Mouse (Mus musculus): ENCODE measurements around the gene Lrfn1.

The Lrfn1 gene

GRCm38 (mm10) chr7:28451531-28452360 lies at the start of gene Lrfn1:
TSS of gene Lrfn1 (plus strand) at chr7:28451980.
- DNase-seq (ENCODE audit: low read depth, low spot score): no peak

- DNase-seq (ENCODE audit: low read depth, low spot score): no peak
Measured at GRCm38 (mm10) chr7:28410841-28411475, 40.8 kb upstream of the Lrfn1 start.

DNA sequence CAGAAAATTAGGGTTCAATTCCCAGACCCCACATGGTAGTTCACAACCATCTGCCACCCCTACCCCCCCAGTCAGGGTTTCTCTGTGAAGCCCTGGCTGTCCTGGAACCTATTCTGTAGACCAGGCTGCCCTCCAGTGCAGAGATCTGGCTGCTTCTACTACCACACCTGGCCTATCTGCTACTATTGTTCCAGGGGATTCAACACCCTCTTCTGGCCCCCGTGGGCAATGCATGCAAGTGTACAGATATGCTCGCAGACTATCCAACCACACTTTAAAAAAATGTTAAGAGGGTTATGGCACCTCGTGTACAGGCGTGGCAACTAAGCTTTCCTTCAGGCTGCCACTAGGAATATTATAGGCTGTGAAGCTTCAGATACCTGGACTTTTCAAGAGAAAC lies 39.0 kb upstream of the Lrfn1 start:
- DNase-seq (ENCODE audit: low read depth, low spot score): no peak

GRCm38 (mm10) chr7:28417368-28417767 lies 34.4 kb upstream of the Lrfn1 start:
- DNase-seq (ENCODE audit: low read depth, low spot score): no peak

GRCm38 (mm10) chr7:28418096-28418670 lies 33.6 kb upstream of the Lrfn1 start:
- peak; percentile 55 for DNase-seq (ENCODE audit: low read depth, low spot score)

DNA sequence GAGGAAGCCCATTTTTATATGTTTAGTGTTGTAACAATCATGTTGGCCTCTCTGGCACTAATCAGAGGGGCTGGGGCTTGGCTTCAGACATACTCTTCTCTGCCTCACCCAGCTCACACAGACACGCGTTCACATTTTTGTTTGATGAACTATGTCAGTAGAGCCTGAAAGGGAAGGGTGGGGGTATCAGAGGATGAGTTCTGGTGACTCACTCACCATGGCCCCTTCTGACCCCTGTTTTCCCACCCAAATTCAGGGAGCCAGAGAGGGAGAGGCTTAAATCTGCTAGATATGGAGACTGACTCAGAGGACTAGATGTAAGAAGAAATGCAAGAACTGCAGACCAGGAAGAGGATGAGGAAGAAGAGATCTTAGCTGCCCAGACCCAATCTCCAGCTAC lies 32.4 kb upstream of the Lrfn1 start:
- no peak for DNase-seq (ENCODE audit: low read depth, low spot score)

- DNase-seq (ENCODE audit: low read depth, low spot score): no peak
Measured at GRCm38 (mm10) chr7:28423018-28423417, 28.8 kb upstream of the Lrfn1 start.

DNA sequence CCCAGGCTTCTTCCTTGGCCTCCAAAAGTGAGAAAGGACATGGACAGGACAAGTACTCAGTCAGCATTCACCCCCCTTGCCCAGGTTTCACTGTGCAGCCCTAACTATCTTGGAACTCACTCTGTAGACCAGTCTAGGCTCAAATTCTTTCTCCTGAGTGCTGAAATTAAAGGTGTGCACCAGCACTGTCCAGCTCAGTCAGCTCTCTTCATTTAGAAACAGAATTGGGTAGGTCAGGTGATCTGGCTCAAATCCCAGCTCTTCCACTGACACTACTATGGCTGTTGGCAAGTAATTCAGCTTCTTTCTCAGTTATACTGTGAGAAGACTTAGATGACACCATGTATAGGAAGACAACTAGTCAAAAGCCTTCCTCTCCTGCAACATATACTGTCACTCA lies 24.0 kb upstream of the Lrfn1 start:
- DNase-seq (ENCODE audit: low read depth, low spot score): no peak

GRCm38 (mm10) chr7:28430512-28430911 lies 21.3 kb upstream of the Lrfn1 start:
- no peak for DNase-seq (ENCODE audit: low read depth, low spot score)

GRCm38 (mm10) chr7:28432252-28432651 lies 19.5 kb upstream of the Lrfn1 start:
- no peak for DNase-seq (ENCODE audit: low read depth, low spot score)

DNA sequence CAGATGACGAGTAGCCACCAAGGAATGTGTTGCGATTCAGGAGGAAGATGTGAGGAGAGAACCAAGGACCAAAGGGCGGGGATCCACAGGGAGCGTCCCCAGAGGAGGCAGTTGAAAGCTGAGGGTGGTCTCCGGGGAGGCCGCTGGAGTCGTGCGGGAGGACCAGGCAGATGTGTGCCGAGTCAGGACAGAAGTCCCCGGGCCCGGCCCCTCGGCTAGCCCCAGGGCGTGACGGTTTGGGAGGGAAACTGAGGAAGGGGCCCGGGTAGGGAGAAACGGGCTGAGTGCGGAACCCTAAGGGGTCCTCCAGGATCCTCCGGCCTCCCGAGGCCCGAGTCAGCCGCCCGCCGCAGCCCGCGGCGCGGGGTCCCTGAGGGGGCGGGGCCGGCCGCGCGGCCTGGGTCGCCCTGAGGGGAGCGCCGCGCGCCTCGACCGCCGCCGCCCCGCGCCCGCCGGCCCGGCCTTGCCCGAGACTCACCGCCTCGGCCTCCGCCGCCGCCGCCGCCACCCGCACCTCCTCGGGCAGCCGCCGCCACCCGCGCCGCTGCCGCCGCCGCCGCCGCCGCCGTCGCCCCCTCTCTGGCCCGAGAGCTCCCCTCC lies 16.0 kb upstream of the Lrfn1 start:
- no peak for DNase-seq (ENCODE audit: low read depth, low spot score)

DNA sequence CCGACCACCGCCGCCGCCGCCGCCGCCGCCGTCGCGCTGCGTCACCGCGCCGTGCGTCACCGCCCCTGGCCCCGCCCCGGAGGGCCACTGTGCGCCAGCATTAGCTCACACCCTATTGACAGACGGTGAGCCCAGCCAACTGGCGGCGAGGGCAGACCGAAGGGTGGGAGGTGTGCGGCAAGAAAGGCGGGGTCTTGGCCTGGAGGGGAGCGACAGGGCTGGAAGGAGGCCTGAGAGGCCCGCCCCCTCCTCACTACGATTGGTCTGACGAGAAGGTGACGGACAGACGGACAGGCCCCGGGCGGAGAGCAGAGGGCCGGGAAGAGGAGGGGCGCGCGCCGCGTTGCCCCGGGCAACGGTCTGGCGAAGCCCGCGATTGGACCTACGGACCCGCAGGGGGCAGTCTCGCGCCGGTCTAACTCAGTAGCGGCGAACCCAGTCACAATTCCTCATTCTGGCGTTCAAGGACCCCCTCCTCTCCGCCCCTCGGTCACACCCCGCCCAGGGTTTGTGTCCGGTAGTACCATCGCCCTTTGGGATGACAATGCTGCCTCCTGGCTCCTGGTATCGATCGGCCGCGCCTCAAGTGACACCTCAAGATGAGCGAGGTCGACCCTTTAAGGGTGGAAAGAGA lies 15.4 kb upstream of the Lrfn1 start:
- DNase-seq (ENCODE audit: low read depth, low spot score): peak; percentile 99

DNA sequence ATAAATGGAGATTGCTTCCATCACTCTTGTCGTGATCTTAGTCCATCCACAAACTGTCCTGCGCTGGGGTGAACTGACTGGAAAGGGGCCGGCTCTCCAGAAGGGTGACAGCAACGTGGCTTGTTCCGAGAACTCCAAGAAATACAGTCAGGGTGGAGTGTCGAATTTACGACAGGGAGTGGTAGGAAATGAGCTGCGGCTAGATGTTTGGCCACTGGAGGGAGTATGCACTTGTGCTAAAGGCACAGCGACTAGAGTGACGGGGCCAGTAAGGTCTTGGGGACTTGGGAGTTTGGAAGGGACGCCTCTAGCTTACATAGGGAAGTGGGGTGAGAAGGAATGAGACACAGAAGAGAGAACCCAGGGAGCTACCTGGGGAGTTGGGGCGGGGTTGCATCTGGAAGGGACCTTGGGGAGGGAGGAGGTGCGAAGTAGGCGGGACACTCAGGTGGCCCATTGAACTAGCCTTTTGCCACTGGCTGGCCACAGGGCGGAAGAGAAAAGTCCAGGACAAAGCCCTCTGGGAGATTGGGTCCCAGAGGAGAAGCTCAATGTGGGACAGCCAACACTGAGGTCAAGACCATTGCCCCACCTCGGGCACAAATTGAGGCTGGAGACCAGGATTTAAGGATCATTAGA lies 14.7 kb upstream of the Lrfn1 start, which contains the start of gene Gmfg:
Gene Gmfg, plus strand, starts transcription at position 516 of the 639 bp plus-strand sequence.
- no peak for DNase-seq (ENCODE audit: low read depth, low spot score)

- no peak for DNase-seq (ENCODE audit: low read depth, low spot score)
Measured at GRCm38 (mm10) chr7:28437964-28438363, 13.8 kb upstream of the Lrfn1 start.

DNA sequence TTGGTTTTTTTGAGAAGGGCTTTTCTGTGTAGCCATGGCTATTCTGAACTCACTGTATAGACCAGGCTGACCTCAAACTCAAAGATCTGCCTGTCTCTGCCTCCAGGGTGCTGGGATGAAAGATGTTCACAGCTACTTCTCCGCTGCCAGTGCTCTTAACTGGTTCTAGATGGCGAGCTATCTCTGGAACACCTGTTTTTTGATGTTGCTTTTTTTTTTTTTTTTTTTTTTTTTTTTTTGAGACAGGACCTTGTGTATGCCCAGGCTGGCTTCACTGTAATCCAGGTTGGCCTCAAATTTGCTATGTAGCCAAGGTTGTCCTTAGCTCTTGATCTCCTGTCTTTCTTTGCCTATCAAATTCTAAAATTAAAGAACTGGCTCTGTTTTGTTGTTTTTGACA lies 13.0 kb upstream of the Lrfn1 start:
- DNase-seq (ENCODE audit: low read depth, low spot score): no peak

DNA sequence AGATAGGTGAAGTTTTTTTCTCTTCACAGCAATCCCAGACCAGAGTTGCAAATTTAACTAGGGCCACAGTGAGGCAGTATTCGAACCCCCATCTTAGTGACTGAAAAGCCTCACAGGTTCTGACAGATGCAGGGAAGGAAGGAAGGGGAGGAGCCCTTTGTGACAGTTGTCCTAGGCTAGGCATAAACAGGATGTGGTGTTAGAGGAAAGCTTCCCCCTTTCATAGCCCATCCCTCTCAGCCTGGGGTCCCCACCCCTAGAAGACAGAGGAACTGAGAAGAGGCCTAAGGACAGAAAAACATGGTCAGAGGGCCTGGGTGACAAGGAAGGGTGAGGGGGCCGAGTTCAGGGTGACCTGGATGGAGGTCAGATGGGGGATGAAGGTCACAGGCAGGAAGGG lies 11.0 kb upstream of the Lrfn1 start:
- no peak for DNase-seq (ENCODE audit: low read depth, low spot score)

- DNase-seq (ENCODE audit: low read depth, low spot score): no peak
Measured at GRCm38 (mm10) chr7:28441776-28442485, 9.8 kb upstream of the Lrfn1 start.

DNA sequence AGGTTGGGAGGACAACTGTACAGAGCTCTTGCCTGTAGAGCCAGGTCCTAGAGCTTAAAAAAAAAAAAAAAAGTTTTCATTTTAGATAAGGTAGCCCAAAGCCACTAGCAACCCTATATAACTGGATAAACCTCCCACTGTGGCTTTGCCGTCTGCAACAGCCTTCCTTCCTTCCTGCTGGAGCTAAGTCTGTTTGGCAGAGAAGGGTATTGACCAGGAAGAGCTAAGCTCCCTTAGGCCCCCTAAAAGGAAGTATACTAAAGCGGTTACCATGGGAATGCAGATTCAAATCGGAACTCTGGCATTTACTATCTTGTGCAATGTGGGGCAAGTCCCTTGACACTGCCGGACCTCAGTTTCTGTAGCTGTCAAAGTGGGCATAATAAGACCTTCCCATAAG lies 9.1 kb upstream of the Lrfn1 start:
- no peak for DNase-seq (ENCODE audit: low read depth, low spot score)

- no peak for DNase-seq (ENCODE audit: low read depth, low spot score)
Measured at GRCm38 (mm10) chr7:28444344-28444974, 7.3 kb upstream of the Lrfn1 start.

DNA sequence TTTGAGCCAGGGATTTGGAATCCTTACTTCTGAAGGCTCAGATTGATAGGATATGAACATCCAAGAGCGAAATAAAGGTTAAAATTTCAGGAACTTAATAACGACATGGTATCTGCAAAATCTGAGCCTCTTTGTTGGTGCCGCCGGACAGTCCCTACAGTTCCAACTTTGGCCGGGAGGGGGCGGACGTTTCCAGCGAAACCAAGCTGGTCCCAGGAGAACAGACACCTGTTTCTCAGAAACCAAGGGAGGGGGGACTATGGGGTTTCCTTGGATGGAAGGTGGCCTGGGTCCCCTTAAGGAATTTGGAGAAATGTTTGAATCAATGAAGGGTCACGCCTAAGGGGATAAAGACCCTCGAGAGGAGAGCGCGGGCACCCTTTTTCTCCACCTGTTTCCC lies 5.3 kb upstream of the Lrfn1 start:
- no peak for DNase-seq (ENCODE audit: low read depth, low spot score)
